Mouse (Mus musculus) cerebellum, postnatal 10 days (tissue): Measurements from ENCODE around the gene Actr3b.
"Not testable (repeated sequence)": the region's sequence is repeated elsewhere in the genome, so short reads cannot be mapped to it uniquely, and the experiment has no call there.

Experiments
- DNase-seq, 2 experiments: peaks; one replicate each; pipeline ENCODE4 v3.0.0; 2021; ENCODE audit warnings: mixed read lengths in 2 of 2

Actr3b gene

DNA sequence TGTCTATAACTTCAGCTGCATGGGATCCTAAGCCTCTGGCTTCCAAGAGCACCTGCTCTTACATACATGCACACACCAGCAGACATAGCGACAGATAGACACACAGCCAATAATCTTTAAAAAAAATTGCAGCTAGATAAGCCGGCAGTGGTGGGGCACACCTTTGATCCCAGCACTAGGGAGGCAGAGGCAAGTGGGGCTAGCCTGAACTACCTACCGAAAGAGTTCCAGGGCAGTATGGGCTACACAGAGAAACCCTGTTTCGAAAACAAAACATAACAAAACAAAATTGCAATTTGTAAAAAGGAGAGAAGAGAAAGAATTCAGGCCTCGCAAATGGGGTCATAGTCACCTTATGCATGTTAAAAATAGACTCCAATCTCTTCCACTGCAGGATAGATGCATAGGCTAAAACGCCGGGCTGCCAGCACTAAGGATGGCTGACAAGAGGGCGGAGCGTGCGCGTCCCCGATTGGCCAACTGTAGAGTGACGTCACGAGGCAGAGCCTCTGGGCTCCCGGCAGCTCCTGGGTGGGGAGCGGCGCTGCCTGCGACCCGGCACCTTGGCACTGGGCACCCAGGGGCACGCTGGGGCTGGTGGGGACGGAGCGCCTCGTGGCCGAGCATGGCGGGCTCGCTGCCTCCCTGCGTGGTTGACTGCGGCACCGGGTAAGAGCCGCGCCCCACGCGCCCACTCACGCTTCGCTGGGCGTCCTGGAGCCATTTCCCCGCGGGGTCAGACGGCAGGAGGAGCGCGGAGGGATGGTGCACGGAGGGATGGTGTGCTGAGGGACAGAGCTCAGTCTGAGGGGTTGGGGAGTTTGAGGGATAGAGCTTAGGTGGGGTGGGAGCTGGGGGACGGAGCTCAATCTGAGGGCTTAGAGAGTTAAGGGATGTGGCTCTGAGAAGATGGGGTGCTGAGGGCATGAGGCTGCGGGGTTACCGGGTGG lies at the start of gene Actr3b:
TSS of gene Actr3b (plus strand) at position 538 of the 950 bp plus-strand sequence.
- peak; percentile 94 to 96 for DNase-seq

DNA sequence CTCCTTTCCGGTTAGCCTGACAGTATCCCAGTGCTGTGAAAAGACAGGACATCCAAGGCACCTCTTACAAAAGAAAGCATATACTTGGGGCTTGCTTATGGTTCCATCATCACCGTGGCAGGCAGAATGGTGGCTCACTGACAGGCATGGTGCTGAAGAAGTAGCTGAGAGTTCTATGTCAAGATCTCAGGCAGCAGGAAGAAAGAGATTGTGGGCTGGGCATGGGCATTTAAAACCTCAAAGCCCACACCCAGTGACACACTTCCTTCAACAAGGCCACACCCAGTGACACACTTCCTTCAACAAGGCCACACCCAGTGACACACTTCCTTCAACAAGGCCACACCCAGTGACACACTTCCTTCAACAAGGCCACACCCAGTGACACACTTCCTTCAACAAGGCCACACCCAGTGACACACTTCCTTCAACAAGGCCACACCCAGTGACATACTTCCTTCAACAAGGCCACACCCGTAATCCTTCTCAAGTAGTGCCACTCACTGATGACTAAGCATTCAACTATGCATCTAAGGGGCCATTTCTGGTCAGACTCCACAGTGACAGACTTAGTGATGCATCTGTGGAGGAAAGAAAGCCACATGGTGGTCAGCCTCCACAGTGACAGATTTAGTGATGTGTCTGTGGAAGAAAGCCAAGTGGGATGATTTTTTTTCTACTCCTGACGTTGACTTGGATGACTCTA lies 46.6 kb upstream of the Actr3b start:
- DNase-seq = not testable (repeated sequence)

DNA sequence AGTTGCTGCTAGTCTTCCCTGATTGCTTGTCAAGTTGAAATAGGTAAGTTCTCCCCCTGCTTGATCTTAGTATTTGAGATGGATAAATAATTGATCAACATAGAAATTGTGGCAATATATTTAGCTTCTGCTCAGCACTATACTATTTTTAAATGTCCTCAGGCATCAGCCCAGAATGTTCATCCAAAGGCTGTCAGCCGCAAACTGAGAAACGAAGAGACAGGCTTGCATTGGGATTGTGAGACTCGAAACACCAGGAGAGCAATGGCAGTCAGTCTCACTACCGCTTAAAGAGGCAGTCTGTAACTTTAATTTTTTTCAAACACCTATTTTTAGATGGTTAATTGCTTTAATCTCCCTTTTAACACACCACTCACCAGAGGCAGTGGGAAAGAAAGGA lies 40.4 kb upstream of the Actr3b start:
- DNase-seq = no peak

DNA sequence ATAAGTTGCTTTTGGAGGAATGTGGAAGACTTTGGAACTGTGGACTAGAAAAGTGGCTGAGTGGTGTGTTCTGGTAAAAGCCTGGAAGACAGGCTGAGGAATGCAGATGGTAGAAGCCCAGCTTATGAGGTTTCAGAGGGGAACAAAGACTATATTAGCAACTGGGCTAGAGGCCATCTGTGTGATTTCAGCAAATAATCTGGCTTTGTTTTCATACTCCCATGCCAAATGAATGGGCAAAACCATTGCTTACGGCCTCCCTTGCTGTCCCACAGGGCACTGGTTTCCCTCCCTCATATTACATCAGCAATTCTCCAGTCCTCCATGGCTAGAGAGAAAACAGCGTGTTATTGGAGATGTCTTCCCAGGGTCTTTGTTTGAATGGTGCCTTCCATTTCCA lies 36.8 kb upstream of the Actr3b start:
- DNase-seq = peak; percentile 52 to 55

DNA sequence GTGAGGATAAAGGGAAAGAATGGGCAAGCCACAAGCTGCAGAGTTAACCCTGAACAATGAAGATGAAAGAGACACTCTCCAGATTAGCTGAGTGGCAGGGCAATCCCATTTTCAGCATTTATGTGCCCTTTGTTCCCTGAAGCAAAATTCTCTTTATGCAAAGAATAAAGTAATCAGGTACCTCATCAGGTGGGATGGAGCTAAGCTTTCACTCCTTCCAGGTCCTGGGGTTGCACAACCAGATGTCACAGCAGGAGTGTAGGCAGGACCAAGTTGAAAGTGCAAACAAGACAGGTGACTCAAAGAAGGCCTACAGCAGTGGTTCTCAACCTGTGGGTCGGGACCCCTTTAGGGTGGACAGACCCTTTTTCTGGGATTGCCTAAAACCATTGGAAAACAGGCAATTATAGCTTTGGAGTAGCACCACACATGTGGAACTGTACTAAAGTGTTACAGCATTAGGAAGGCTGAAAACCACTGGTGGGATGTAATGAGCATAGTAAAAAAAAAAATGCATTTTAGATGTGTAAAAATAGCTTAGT lies 35.6 kb upstream of the Actr3b start:
- no peak for DNase-seq

DNA sequence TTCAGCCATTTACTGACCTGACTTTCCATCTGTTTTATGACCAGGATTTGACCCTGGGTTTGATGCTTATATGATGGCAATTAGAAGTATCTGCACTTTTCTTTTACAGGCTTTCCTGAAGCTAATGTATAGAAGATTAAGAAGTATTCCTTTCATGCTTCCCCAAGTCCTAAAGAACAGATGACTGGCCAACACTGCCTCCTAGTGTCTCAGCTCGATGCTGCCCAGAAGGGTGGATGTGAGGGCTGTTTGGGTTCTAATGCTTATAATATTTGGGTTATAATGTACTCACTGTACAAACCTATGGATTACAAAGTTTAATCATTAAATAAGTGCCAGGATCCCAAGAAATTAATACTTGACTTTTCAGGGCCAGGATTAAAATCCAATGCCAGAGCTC lies 25.5 kb upstream of the Actr3b start:
- peak; percentile 80 to 81 for DNase-seq

DNA sequence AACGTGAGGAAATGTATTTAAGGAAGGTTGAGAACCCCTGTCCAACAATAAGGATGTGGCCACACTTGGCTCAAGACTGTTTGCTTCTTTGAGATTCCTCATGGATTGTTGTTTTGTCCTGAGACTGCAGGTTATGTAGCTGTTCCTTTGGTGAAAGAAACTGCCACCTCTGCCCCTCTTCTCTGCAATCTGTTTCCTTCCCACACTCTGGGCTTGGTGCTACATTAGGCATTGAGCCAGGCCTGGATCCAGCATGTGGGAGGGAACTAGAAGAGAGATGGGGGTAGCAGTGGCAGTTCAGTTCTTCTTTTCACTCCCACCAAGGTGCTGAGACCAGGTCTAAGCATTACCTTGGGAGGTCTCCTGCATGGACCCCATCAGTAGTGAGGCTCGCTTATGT lies 23.9 kb upstream of the Actr3b start:
- DNase-seq = peak in 1 of 2 experiments; percentile 18

DNA sequence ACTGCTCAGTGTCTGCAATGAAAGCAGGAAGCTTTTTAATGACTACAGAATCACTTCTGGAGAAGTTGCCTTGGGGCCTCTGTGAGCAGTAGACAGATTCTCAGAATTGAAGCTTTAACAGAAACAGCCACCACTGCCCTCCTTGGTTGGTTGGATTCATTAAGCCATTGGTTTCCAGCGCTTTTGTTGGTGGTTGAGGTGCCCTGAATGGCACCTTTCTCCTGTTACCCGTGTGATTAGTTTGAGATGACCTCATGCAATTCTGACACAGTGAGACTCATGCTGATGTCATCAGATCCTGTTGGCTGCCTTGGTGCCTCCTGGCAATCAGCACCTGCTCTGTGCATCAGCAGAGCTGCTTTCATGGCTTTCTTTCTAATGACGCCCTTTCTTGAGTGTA lies 21.3 kb upstream of the Actr3b start:
- DNase-seq = no peak

DNA sequence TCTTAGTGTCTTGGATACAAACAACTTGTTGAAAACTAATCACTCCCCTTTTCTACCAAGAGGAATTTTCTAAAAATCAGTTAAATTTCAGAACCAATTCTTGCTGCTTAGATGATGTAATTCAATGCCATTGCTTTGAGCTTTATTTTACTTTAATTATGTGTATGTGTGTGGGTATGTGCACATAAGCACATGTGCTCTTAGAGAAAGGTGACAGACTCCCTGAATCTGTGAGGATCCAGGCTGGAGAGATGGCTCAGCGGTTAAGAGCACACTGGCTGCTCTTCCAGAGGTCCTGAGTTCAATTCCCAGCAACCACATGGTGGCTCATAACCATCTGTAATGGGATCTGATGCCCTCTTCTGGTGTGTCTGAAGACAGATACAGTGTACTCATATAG lies 20.9 kb upstream of the Actr3b start:
- DNase-seq = not testable (repeated sequence)

DNA sequence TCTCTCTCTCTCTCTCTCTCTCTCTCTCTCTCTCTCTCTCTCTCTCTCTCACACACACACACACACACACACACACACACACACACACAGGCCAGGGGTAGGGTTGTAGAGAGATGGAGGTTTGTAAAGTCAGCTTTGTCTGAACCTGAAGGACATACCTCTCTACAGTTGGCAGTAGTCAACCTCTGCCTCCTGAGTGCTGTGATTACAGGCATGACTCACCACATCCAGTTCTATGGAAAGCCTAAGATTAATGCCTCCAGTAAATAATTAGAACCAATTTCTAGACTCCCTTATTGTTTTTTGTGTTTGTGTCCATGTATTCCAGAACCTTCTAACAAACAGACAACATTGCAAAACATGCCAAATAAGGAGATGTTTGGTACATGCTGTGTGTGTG lies 11.9 kb upstream of the Actr3b start:
- DNase-seq = no peak

DNA sequence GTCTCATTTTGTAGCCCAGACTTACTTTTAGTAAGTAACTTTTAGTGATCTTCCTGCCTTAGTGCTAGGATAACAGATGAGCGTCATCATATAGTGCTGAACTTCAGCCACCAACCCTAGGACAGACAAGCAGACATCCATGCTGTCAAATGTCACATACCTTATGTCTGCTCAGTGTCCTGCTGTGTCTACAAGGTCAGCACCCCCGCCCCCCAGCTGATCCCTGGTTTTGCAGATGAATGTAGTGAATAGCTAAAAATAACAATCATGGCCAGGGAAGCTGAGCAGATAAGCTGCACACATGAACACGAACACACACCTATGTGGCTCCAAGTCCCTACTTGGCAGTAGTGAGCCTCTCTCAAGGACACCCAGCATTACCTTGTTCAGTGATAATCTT lies 11.2 kb upstream of the Actr3b start:
- no peak for DNase-seq

DNA sequence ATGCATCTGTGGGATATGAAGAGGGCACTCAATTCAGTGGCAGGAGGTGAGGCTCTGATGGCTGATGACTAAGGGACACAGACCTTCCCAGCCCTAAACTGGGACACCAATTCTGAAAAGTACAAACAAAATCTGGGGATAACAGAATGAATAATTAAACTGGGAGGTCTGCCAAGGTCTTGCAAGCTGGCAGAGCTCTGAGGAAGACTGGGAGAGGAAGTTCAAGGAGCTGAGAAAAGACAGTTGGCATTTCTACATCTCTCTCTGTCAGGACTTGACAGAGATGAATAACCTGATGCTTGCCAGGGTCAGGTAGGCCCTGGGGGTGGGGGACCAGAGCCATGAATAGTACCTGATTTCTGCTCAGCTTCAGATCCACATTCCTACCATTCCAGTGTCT lies 8.2 kb upstream of the Actr3b start:
- DNase-seq = peak; percentile 30 to 33

DNA sequence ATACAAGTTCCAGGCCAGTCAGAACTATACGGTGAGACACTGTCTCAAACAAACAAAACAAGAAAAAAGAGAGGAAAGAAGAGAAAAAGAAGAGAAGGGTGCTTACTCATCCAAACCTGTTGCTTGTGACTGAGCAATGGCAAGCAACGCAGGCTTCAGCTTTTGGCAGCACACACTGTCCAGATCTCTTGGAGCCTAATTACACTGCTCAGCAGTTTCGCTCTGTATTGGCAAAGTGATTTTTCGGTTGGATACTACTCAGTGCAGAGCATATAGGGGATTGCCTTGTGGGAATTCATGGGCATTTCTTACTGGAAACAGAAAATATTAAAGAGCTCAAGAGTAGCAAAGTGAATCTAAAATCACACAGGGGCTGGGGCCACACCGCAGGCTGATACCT lies 6.9 kb upstream of the Actr3b start:
- peak; percentile 43 to 53 for DNase-seq

DNA sequence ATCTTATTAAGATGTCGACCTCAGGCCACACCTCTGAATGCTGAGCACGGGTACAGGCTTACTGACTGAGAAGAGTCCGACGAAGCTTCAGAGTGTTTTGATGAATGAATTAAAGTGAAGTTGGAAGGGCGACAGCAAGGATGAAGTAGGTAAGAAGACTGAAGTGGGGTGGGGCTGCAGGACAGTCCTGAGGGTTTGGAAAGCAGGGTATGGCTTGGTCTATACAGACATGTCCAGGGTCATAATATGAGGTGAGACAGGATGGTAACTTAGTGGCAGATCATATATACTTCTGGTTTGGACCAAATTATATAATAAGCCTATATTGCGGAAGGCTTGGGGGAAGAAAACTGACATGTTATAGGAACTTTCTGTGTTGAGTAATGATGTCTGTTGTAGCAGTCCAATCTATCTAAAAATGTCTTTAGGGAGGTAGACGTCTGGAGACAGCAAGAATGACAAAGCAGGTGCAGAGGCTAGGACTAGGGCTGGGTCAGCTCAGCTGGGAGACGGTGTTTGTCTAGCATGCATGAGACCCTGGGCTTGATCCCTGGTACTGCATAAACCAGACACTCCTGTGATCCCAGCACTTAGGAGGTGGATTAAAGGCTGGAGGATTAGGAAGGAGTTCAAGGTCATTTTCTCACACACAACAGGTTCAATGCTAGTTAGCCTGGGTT lies 6.1 kb upstream of the Actr3b start:
- DNase-seq = no peak

DNA sequence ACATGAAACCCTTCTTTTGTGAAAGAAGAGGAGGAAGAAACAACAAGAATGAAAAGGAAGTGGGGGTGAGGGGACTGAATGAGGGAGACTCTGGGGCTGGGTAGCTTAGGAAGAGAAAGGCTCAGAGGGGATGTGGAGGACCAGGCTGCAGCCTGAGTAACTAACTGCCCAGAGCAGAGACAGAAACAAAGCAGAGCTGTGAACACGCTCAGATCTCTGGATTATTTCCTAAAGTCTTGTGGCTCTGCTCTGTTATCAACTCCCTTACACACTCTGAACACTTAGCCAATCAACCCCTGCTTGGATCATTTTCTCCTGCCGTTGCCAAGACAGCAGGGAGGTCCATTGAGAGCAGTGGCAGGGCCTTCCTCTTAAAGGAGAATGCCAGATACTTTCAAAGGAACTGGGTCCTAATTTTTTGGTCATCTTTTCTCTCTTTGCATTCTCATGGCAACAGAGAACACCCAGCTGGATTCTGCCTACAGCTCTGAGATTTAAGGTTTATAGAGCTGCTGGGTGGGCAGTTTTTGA lies 5.5 kb upstream of the Actr3b start:
- DNase-seq = peak in 1 of 2 experiments; percentile 20

DNA sequence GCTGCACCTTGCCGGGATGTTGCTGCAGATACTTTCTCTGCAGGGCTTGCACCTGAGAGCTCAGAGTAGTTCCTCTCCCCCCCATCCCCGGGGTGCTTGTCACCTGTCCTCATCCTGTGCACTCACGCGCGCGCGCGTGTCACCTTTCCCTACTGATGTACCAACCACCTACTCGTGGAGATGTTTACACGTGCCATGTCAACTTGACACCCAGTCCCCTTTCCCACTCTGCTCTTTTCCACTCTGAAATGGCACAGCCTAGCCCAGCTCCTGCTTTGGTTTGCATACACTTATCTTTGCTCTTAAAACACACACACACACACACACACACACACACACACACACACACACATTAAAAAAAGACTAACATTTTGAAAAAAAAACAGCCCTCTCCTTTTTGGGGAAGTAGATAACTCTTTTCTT lies 624 bp downstream of the Actr3b start:
- DNase-seq = peak; percentile 53 to 59

DNA sequence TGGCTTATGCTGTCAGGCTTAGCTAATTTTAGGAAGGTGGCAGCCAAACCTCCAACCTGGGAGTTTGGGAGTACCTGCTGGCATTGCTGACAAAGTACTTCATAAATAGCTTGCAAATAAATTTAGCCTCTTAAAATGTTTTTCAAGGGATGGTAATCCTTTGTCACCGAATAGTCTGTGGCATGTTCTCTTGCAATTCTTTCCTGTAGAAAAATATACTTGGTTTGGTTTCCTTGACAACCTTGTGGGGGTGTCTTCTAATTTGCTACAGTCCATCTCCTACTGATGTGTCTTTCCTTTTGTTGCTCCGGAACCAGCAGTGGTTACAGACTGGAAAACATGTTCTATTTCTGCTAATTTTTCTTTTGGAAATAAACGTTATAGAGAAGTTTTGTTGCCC lies 1.1 kb downstream of the Actr3b start:
- no peak for DNase-seq

DNA sequence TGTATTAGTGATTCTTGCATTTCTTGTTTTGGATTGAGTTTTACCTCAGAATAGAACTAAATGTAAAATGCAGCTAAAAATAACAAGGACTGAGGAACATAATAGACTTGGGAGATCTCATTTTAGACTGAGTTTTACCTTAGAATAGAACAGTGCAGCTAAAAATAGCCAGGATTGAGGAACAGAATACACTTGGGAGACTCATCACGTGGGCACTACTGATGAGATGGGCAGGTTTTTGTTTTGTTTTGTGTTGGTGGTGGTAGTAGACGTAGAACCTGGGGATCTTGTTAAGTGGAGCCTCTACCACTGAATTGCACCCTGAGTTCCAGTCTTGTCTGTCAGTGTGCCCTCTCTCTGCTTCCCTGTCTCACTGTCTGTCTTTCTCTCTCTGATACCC lies 2.1 kb downstream of the Actr3b start:
- DNase-seq = no peak

DNA sequence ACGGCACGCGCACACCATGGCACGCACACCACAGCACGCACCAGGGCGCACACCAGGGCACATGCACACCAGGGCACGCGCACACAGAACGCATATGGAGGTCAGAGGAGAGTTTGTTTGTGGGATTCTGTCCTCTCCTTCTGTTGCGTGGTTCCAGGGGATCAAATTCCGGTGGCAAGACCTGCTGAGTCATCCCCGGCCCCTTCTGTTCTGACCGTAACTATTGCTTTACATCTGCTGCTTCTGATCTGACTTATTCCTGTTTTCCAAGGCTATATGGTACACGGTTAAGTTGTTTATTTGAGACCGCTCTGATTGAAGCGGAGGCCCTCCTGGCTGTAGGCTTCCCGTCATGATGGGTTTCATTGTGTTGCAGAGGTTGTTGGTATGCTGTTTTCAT lies 9.2 kb downstream of the Actr3b start:
- no peak for DNase-seq

DNA sequence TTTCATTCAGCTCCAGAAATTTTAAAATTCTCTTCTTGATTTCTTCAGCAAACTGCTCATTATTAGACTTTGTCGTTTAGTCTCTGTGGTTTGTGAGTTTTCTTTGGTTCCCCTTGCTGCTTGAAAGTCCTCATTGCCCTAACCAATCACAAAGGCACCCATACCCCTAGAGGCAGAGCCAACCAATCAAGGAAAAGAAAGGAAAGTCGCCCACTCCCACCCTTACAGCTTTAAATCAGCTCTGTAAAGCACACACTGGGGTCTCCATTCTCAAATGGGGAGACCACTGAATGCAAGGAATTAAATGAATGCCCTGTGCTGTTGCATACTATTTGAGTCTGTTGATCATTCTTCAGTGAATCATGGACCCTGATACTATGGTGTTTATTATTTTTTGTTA lies 9.6 kb downstream of the Actr3b start:
- no peak for DNase-seq

DNA sequence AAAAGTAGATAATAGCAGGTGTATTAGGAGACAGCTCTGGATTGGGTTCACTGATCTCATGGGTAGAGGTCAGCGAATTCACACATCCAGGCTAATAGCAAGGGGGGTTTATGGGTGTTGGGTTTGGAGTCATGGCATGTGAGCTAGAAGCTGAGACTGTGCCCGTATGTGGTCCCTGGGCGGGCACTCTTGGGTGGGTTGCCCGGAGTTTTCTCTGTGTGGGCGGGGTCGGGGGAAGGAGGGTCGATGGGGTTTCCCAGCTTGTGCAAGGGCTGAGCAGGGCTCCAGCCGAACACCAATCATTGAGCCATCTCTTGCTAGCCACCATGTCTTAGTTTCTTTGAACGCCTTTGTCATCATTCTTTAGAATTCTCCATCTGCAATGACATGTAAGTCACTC lies 12.7 kb downstream of the Actr3b start:
- no peak for DNase-seq

DNA sequence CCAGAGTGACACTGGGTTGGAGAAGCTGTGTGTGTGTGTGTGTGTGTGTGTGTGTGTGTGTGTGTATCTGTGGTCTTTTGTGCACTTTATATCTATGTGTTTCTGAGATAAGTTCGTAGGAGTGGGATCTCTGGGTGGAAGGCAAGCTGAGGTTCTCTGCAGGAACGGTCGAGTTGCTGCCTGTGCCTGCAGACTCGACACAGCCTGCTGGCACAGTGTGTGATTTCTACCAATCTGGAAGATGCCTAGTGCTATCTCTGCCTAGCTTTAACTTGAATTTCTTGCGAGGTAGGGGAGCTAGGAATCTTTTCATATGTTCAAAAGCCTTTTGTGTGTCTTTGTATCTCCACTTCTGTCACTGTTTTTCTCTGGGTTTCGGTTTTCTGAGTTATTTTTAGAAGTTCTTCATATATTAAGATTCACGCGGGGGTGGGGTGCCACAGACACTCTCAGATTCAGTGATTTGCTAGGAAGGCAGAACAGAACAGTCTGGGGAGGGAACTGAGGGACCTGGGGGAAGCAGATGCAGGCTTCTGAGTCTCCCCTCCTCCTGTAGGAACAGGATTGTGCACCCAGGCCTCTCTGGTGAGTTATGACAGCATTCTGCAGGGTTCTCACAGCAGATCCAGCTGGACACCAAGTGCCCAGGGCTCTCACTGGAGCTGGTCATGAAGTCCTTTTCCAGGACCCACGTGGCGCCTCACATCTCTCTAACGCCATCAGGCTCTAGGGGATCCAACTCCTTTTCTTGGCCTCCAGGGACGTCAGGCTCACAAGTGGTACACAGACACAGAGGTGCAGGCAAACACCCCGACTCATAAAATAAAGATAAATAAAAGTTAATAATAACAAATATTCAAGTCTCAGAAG lies 14.4 kb downstream of the Actr3b start:
- no peak for DNase-seq
